Mouse (Mus musculus): Measurements from ENCODE around the gene Uimc1. TPM values are rescaled to one million over a fixed set of nuclear protein-coding genes. Genes with fewer than 3 reads are reported as not detected.
A peak's percentile ranks its signal among the peaks of the same experiment; 100 is the strongest.

Gene Uimc1
- polyA plus RNA-seq (2015; fragmentation: Nextera tagmentation; extraction: Ambion mirVana), result 24.5 and 25.3 TPM in 2 replicates

- Histone ChIP-seq H3K27ac (peak within 1 kb of the TSS; percentile 95), H3K4me1 (peaks cover 10% of the 10 kb centered on the region), H3K9ac (peak within 1 kb of the TSS; percentile 97), H3K4me3 (peak within 1 kb of the TSS; percentile 88), H3K36me3 (no peaks in the 10 kb centered on the region), H3K4me2 (peak within 1 kb of the TSS; percentile 55), H3K9me3 (no peaks in the 10 kb centered on the region), H3K27me3 (no peaks in the 10 kb centered on the region)
- peak; percentile 90 for ATAC-seq (ENCODE audit: insufficient number of reproducible peaks, low FRiP score, low TSS enrichment, low read depth)
- WGBS, result under 1% methylated on average over 80 of the region's 81 CpGs
These were observed at the start of gene Uimc1 for GRCm38 (mm10) chr13:55099726-55100478. Gene Uimc1, minus strand, starts transcription at chr13:55100300.

DNA sequence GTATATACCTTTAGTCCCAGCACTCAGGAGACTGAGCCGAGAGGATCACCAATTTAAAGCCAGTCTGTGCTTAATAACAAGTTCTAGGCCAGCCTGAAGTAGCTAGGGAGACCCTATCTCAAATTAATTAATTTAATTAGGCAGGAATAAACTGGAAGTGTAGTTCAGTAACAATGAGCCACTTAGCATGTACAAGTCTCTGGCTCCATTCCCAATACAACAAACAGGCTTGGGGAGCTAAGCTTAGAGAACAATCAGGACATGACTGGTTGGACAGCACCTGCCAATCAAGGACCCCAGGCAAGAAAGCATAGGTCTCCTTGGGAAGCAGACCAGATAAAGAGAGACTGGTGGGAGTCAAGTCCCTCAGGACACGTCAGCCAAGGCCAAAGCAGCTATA is 40.2 kb upstream of the Uimc1 start:
- no peaks in the 10 kb centered on the region for H3K36me3 ChIP-seq
- 76% methylated on average over 2 of the region's 2 CpGs for WGBS
- H3K4me3 ChIP-seq, result no peak overlapping the region
- H3K27ac ChIP-seq, result no peak overlapping the region
- no peak for ATAC-seq (ENCODE audit: insufficient number of reproducible peaks, low FRiP score, low TSS enrichment, low read depth)
- H3K9me3 ChIP-seq, result no peaks in the 10 kb centered on the region
- H3K4me2 ChIP-seq, result no peak overlapping the region
- H3K4me1 ChIP-seq, result no peaks in the 10 kb centered on the region
- H3K27me3 ChIP-seq, result no peaks in the 10 kb centered on the region
- no peak overlapping the region for H3K9ac ChIP-seq

DNA sequence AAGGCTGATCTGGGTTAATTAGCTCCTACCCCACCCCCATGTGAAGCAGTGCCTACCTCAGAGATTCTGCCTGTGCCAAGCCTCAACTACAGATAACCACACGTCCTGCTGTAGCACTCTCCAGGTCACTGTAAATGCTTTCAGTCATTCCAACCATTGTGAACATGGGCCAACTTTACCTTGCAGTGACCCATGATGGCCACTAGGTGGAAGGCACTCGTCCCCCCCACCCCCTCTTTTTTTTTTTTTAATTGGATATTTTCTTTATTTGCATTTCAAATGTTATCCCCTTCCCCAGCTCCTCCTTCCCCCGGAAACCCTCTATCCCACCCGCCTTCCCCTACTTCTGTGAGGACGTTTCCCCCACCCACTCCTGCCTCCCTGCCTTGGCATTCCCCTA is 35.3 kb upstream of the Uimc1 start:
- Histone ChIP-seq H3K9me3 (no peaks in the 10 kb centered on the region), H3K4me3 (no peak overlapping the region), H3K27ac (no peak overlapping the region), H3K4me1 (no peaks in the 10 kb centered on the region), H3K4me2 (no peak overlapping the region), H3K9ac (no peak overlapping the region), H3K36me3 (peaks cover 33% of the 10 kb centered on the region), H3K27me3 (no peaks in the 10 kb centered on the region)
- 6% methylated on average over 5 of the region's 5 CpGs for WGBS
- ATAC-seq (ENCODE audit: insufficient number of reproducible peaks, low FRiP score, low TSS enrichment, low read depth), result no peak

- Histone ChIP-seq H3K27ac (no peak within 1 kb of the TSS), H3K4me2 (no peak within 1 kb of the TSS), H3K9me3 (no peaks in the 10 kb centered on the region), H3K9ac (no peak within 1 kb of the TSS), H3K4me3 (no peak within 1 kb of the TSS), H3K4me1 (no peaks in the 10 kb centered on the region), H3K27me3 (no peaks in the 10 kb centered on the region), H3K36me3 (peaks cover 42% of the 10 kb centered on the region)
- WGBS, result 95% methylated on average over 2 of the region's 2 CpGs
- no peak for ATAC-seq (ENCODE audit: insufficient number of reproducible peaks, low FRiP score, low TSS enrichment, low read depth)
These were observed 33.3 kb upstream of the Uimc1 start, which contains the start of gene Gm17617 for GRCm38 (mm10) chr13:55133448-55133847. Gene Gm17617, minus strand, starts transcription at chr13:55133548.

DNA sequence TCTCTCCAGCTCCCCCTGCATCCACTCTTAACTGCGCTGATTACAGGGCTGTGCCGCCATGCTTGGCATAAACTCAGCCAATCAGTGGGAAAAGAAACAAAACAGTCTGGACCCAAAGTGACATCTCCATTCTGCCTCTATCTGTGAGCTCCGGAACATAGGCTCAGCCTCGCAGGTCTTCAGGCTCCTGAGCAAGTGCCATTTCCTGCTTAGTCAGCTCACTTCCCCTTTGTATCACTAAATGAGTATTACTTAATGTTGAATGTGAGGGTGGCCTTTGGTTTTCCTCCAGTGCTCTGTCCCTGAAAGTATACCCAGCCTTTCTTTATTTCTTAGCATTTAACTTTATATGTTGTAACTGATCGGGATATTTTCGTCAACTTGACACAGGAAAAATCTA is 24.8 kb upstream of the Uimc1 start:
- Histone ChIP-seq H3K9me3 (no peaks in the 10 kb centered on the region), H3K27me3 (no peaks in the 10 kb centered on the region), H3K9ac (no peak overlapping the region), H3K4me2 (no peak overlapping the region), H3K4me1 (no peaks in the 10 kb centered on the region), H3K27ac (no peak overlapping the region), H3K36me3 (peaks cover 67% of the 10 kb centered on the region), H3K4me3 (no peak overlapping the region)
- no peak for ATAC-seq (ENCODE audit: insufficient number of reproducible peaks, low FRiP score, low TSS enrichment, low read depth)
- 93% methylated on average over 6 of the region's 6 CpGs for WGBS

GRCm38 (mm10) chr13:55114375-55114774 is 14.3 kb upstream of the Uimc1 start:
- H3K9me3 ChIP-seq, result no peaks in the 10 kb centered on the region
- ATAC-seq (ENCODE audit: insufficient number of reproducible peaks, low FRiP score, low TSS enrichment, low read depth), result no peak
- no peak overlapping the region for H3K4me2 ChIP-seq
- H3K9ac ChIP-seq, result no peak overlapping the region
- H3K27ac ChIP-seq, result no peak overlapping the region
- 81% methylated on average over 6 of the region's 6 CpGs for WGBS
- H3K27me3 ChIP-seq, result no peaks in the 10 kb centered on the region
- peaks cover 65% of the 10 kb centered on the region for H3K36me3 ChIP-seq
- no peaks in the 10 kb centered on the region for H3K4me1 ChIP-seq
- no peak overlapping the region for H3K4me3 ChIP-seq

DNA sequence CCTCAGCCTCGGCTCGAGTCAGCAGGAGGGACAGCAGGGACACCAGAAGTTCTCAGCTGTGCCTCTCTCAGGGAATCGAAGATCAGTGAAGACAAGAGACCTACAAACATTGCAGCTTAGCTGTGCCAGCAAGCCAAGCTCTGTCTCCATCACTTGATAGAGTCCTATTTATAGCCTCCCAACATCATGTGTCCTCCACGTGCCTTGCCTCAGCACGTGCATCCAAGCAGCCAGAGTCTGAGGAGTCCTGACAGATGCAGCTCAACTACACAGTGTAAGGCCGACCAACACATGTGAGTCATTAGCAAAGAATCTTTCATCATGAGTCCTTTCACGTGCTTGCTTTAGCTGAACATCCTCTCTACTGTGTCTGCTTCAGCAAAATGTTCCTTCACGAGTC is 7.6 kb upstream of the Uimc1 start:
- ATAC-seq (ENCODE audit: insufficient number of reproducible peaks, low FRiP score, low TSS enrichment, low read depth), result 0 out of 2 replicates have a peak, but pooled peaks have one; percentile 37
- WGBS, result 73% methylated on average over 8 of the region's 8 CpGs
- H3K4me2 ChIP-seq, result no peak overlapping the region

DNA sequence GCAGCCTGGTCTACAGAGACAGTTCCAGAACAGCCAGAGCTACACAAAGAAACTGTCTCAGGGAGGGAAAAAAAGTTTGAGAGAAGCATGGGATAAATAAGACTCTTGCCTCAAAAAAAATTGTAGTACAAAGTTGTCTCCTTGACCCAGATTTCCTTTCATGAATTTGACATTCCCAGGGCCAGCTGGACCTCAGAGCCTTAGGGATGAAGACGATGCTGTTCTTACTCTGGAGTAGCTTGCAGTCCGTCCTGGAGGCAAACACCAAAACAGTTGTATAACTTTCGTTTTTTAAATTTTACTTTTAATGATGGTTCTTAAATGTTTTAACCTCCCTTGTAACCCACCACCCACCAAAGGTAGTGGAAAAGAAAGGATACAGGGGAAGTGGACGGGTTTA is 7.0 kb upstream of the Uimc1 start:
- H3K4me3 ChIP-seq, result no peak overlapping the region
- H3K4me2 ChIP-seq, result no peak overlapping the region
- no peaks in the 10 kb centered on the region for H3K9me3 ChIP-seq
- WGBS, result 86% methylated on average over 4 of the region's 4 CpGs
- ATAC-seq (ENCODE audit: insufficient number of reproducible peaks, low FRiP score, low TSS enrichment, low read depth), result no peak
- H3K9ac ChIP-seq, result no peak overlapping the region
- H3K27me3 ChIP-seq, result no peaks in the 10 kb centered on the region
- no peak overlapping the region for H3K27ac ChIP-seq
- H3K36me3 ChIP-seq, result peaks cover 26% of the 10 kb centered on the region
- peaks cover 9% of the 10 kb centered on the region for H3K4me1 ChIP-seq

More for the DNA sequence above, 7.6 kb upstream of the Uimc1 start:
- Histone ChIP-seq H3K9ac (no peak overlapping the region), H3K36me3 (peaks cover 28% of the 10 kb centered on the region), H3K9me3 (no peaks in the 10 kb centered on the region), H3K4me3 (no peak overlapping the region), H3K27ac (no peak overlapping the region), H3K27me3 (no peaks in the 10 kb centered on the region), H3K4me1 (peaks cover 9% of the 10 kb centered on the region)

DNA sequence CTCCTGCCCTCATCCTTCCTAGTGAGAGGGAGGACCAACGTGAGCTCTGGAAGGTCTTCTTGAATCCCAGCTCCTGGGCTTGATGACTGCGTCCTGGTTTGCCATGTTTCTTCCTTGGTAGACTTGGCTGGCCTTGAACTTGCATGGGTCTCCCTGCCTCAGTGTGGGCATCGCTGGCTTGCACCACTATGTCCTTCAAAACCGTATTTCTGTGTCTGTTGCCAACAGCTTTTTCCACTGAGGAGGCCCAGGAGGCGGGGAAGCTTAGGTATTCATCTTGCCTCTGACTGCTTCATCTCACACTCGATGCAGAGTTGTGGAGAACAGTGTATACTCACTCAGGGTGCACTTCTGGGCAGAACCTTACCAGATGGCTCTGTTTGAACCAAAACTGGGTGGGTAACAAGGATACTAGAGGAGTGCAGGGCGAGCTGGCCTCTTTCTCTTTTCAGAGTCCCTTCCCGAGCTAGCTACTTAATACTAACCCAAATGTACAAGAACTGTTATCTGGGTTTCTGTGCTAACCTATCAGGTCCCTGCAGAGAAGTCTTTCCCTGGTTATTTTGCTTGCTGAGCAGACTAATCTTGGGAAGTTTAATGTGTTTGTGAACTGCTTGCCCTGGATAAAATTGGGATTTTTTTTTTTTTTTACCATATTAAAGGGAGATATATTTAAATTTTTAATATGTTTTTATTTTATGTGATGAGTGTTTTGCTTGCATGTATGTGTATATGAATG is 6.0 kb upstream of the Uimc1 start:
- no peaks in the 10 kb centered on the region for H3K9me3 ChIP-seq
- H3K36me3 ChIP-seq, result peaks cover 23% of the 10 kb centered on the region
- no peaks in the 10 kb centered on the region for H3K27me3 ChIP-seq
- peak overlapping the region; percentile 70 for H3K4me2 ChIP-seq
- 17% methylated on average over 8 of the region's 8 CpGs for whole genome bisulfite sequencing
- peak overlapping the region; percentile 89; the same call in 1 of the 2 replicates for H3K27ac ChIP-seq
- no peak for ATAC-seq (ENCODE audit: insufficient number of reproducible peaks, low FRiP score, low TSS enrichment, low read depth)
- H3K4me1 ChIP-seq, result peaks cover 9% of the 10 kb centered on the region
- H3K4me3 ChIP-seq, result peak overlapping the region; percentile 95
- peak overlapping the region; percentile 76 for H3K9ac ChIP-seq

- Histone ChIP-seq H3K4me3 (peak within 1 kb of the TSS; percentile 95), H3K9me3 (no peaks in the 10 kb centered on the region), H3K27ac (peak within 1 kb of the TSS; percentile 89), H3K4me1 (peaks cover 9% of the 10 kb centered on the region), H3K4me2 (peak within 1 kb of the TSS; percentile 70), H3K9ac (peak within 1 kb of the TSS; percentile 76), H3K36me3 (peaks cover 23% of the 10 kb centered on the region), H3K27me3 (no peaks in the 10 kb centered on the region)
- ATAC-seq (ENCODE audit: insufficient number of reproducible peaks, low FRiP score, low TSS enrichment, low read depth), result peak; percentile 93
- WGBS, result under 1% methylated on average over 66 of the region's 66 CpGs
These were observed 5.2 kb upstream of the Uimc1 start, which contains the start of gene Zfp346 for GRCm38 (mm10) chr13:55105045-55105952. Gene Zfp346, plus strand, starts transcription at chr13:55105311.

DNA sequence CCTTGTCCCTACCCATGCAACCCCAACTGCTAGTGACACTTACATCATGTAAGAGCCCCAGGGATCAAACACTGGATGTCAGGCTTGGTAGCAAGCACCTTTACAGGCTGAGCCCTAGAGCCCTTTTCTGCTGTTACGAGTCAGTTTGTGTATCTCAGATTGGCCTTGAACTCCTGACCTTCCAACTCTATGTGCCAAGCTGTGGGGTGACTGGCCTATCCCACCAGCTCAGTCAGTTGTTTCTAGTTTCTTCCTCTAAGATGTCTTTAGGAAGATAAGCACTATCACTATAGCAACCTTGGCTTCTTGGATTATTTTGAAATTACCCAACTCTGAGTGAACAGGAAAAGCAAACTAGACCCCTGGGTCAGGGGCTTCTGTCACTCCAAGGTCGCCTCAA is 3.3 kb upstream of the Uimc1 start:
- H3K27me3 ChIP-seq, result no peaks in the 10 kb centered on the region
- WGBS, result 66% methylated on average over 2 of the region's 2 CpGs
- no peak for ATAC-seq (ENCODE audit: insufficient number of reproducible peaks, low FRiP score, low TSS enrichment, low read depth)
- no peaks in the 10 kb centered on the region for H3K9me3 ChIP-seq
- H3K27ac ChIP-seq, result no peak overlapping the region
- no peak overlapping the region for H3K4me3 ChIP-seq
- H3K36me3 ChIP-seq, result peaks cover 10% of the 10 kb centered on the region
- H3K9ac ChIP-seq, result no peak overlapping the region
- peaks cover 18% of the 10 kb centered on the region for H3K4me1 ChIP-seq
- H3K4me2 ChIP-seq, result no peak overlapping the region

All from limb, embryonic 15.5 days (tissue).